Mouse (Mus musculus) splenic B cell, adult 2 months (primary cell): ENCODE data around the gene Nck2.

ENCODE experiments used
- DNase-seq: peaks from one replicate; pipeline ENCODE4 v3.0.0-alpha.2; 2011; ENCODE audit warnings: low read depth, low spot score
- H3K27me3 ChIP-seq: 2 replicates; pipeline ENCODE4 v1.6.1; 2012; ENCODE audit warnings: mild to moderate bottlenecking, low read length, moderate library complexity, mixed read lengths; ENCODE audit not compliant: control insufficient read depth, poor library complexity, insufficient read depth, severe bottlenecking
- H3K36me3 ChIP-seq: 2 replicates; pipeline ENCODE4 v1.6.1; 2012; ENCODE audit warnings: mild to moderate bottlenecking, low read length, moderate library complexity, mixed read lengths; ENCODE audit not compliant: control insufficient read depth, poor library complexity, insufficient read depth, severe bottlenecking

Gene Nck2

GRCm38 (mm10) chr1:43496051-43496450, 51.7 kb downstream of the Nck2 start:
- no peaks in the 10 kb centered on the region for H3K27me3 ChIP-seq
- DNase-seq: no peak
- no peaks in the 10 kb centered on the region for H3K36me3 ChIP-seq

GRCm38 (mm10) chr1:43496993-43497392, 52.6 kb downstream of the Nck2 start:
- Histone ChIP-seq H3K36me3 (no peaks in the 10 kb centered on the region), H3K27me3 (no peaks in the 10 kb centered on the region)
- DNase-seq: no peak

GRCm38 (mm10) chr1:43497951-43498350, 53.6 kb downstream of the Nck2 start:
- no peak for DNase-seq
- Histone ChIP-seq H3K27me3 (no peaks in the 10 kb centered on the region), H3K36me3 (no peaks in the 10 kb centered on the region)

- Histone ChIP-seq H3K36me3 (no peaks in the 10 kb centered on the region), H3K27me3 (no peaks in the 10 kb centered on the region)
- DNase-seq: no peak
Measured at GRCm38 (mm10) chr1:43500121-43500520, 55.7 kb downstream of the Nck2 start.

- Histone ChIP-seq H3K27me3 (no peaks in the 10 kb centered on the region), H3K36me3 (no peaks in the 10 kb centered on the region)
- no peak for DNase-seq
Measured at GRCm38 (mm10) chr1:43501143-43501919, 57.0 kb downstream of the Nck2 start.

GRCm38 (mm10) chr1:43501920-43502791, 57.8 kb downstream of the Nck2 start:
- Histone ChIP-seq H3K27me3 (no peaks in the 10 kb centered on the region), H3K36me3 (no peaks in the 10 kb centered on the region)
- DNase-seq: no peak

GRCm38 (mm10) chr1:43502792-43503146, 58.4 kb downstream of the Nck2 start:
- DNase-seq: no peak
- Histone ChIP-seq H3K36me3 (no peaks in the 10 kb centered on the region), H3K27me3 (no peaks in the 10 kb centered on the region)

GRCm38 (mm10) chr1:43503261-43503660, 58.9 kb downstream of the Nck2 start:
- Histone ChIP-seq H3K36me3 (no peaks in the 10 kb centered on the region), H3K27me3 (no peaks in the 10 kb centered on the region)
- no peak for DNase-seq

- H3K36me3 ChIP-seq: no peaks in the 10 kb centered on the region
- H3K27me3 ChIP-seq: no peaks in the 10 kb centered on the region
- DNase-seq: no peak
Measured at GRCm38 (mm10) chr1:43503676-43504075, 59.3 kb downstream of the Nck2 start.

- DNase-seq: no peak
- Histone ChIP-seq H3K36me3 (no peaks in the 10 kb centered on the region), H3K27me3 (no peaks in the 10 kb centered on the region)
Measured at GRCm38 (mm10) chr1:43504235-43504634, 59.9 kb downstream of the Nck2 start.

GRCm38 (mm10) chr1:43506638-43507037, 62.3 kb downstream of the Nck2 start:
- no peak for DNase-seq
- Histone ChIP-seq H3K27me3 (no peaks in the 10 kb centered on the region), H3K36me3 (no peaks in the 10 kb centered on the region)

GRCm38 (mm10) chr1:43507809-43508208, 63.4 kb downstream of the Nck2 start:
- no peaks in the 10 kb centered on the region for H3K36me3 ChIP-seq
- DNase-seq: no peak
- H3K27me3 ChIP-seq: no peaks in the 10 kb centered on the region

GRCm38 (mm10) chr1:43511256-43511655, 66.9 kb downstream of the Nck2 start:
- no peak for DNase-seq
- Histone ChIP-seq H3K36me3 (no peaks in the 10 kb centered on the region), H3K27me3 (no peaks in the 10 kb centered on the region)

- Histone ChIP-seq H3K27me3 (no peaks in the 10 kb centered on the region), H3K36me3 (no peaks in the 10 kb centered on the region)
- DNase-seq: no peak
Measured at GRCm38 (mm10) chr1:43511667-43512066, 67.3 kb downstream of the Nck2 start.

- no peak for DNase-seq
- Histone ChIP-seq H3K36me3 (no peaks in the 10 kb centered on the region), H3K27me3 (no peaks in the 10 kb centered on the region)
Measured at GRCm38 (mm10) chr1:43517405-43517804, 73.0 kb downstream of the Nck2 start.
